Mouse (Mus musculus): ENCODE results near the gene Lgals4.

The Lgals4 gene

GRCm38 (mm10) chr7:28808221-28808941 is 25.3 kb upstream of the Lgals4 start, which contains the start of gene Hnrnpl:
Gene Hnrnpl (plus strand): TSS chr7:28808541.
- DNase-seq (ENCODE audit: low spot score in 2 of 2) = no peak

- peak; percentile 95 for DNase-seq (ENCODE audit: low spot score in 2 of 2)
These were observed 24.7 kb upstream of the Lgals4 start for GRCm38 (mm10) chr7:28808957-28809393.

DNA sequence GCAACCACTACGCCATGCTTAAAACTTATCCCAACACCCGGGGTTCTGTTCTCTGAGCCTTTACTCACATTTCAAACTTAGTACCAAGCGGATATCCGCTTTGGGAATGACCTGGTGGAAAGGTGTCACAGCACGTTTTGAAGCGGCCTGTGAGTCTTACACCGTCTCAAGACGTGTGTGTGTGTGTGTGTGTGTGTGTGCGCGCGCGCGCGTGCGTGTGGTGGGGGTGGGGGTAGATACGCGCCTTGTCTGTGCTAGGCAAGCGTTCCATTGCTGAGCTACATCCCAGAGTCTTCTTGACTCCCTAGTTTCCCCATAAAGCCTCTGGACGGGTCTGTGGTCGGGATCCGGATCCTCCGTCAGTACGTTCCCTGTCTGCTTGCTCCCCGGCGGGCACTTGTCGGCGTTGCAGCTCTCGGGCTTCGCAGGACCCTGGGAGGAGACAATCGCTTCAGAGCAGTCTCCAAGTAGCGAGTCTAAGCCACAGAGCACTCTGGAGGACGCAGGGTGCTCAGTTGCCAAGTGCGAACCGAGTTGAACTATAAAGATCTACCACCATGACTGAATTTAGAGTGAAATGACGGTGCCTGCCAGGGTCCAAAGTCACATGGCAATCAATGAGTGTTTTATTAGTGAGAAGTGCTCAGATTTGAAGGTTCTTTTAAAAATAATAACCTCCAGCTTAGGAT is 24.1 kb upstream of the Lgals4 start:
- peak in 1 of 2 experiments; percentile 61 for DNase-seq (ENCODE audit: low spot score in 2 of 2)

DNA sequence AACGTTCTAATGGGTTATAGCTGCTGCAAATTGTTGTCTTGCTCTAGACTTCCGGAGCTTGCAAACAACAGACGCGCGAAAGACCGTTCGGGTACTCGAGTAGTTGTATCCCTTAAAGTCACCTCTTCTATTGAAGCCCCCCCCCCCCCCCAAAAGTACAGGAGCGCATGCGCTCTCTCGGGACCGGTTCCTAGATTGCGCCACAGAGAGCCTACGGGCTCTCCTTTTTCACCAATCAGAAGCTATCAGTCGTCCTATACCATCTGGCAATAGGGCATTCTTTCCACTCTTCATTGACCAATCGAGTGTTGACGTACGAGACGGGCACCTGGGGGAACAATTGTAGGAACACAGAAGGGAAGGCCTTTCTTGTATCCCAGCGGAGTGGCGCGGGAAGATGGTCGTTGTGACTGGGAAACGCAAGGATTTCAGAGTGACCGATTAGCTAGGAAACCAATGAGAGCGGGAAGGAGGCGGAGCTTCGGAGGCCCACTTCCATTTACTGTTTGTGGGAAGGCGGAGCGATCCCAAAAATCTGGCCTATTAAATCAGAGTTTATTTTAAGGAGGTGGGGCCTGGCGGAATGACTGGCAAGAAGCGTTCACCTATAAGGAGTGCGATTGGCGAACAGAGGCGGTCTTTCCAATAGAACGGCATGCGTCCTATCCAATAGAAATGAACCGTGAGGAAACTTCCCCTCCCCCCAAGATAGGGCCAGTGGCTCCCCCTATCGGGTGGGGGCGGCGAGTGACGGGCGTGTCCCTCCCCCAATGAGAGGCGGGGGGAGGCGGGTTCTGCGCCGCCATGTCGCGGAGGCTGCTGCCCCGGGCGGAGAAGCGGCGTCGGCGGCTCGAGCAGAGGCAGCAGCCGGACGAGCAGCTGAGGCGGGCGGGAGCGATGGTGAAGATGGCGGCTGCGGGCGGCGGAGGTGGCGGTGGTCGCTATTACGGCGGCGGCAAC is 23.3 kb upstream of the Lgals4 start:
- DNase-seq (ENCODE audit: low spot score in 2 of 2) = peak; percentile 98 to 99

- DNase-seq (ENCODE audit: low spot score in 2 of 2) = peak; percentile 88 to 91
These were observed 22.4 kb upstream of the Lgals4 start for GRCm38 (mm10) chr7:28811228-28811627.

DNA sequence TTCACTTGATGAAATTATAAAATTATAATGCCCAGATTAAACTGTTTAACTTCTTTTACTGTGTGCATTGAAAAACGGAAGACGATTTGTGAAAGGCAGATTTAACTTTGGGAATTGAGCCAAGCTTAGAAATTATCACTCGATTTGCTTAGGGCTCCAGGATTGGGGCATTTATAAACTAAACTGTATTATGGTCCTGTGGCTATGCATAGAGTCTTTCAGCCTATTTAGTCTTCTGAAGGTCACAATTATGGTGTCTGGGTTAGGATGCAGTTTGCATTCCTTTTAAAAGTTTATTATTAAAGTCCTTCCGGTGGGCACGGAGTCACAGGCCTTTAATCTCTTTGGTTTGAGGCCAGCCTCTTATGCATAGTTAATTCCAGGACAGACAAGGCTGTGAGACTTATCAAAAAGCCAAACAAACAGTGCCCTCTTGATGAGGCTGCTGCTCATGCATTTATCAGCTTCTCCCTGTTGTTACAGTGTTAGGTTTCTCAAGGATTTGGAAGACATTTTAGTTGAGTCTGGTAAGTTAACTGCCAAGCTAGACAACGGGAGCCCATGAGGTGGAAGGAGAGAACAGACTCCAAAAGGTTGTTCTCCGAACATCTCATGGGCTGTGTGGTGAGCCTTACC is 21.9 kb upstream of the Lgals4 start:
- DNase-seq (ENCODE audit: low spot score in 2 of 2) = no peak

- DNase-seq (ENCODE audit: low spot score in 2 of 2) = no peak
These were observed 21.2 kb upstream of the Lgals4 start for GRCm38 (mm10) chr7:28812436-28812835.

GRCm38 (mm10) chr7:28812949-28813348 is 20.7 kb upstream of the Lgals4 start:
- DNase-seq (ENCODE audit: low spot score in 2 of 2) = no peak

- DNase-seq (ENCODE audit: low spot score in 2 of 2) = no peak
These were observed 19.2 kb upstream of the Lgals4 start for GRCm38 (mm10) chr7:28814306-28815034.

- no peak for DNase-seq (ENCODE audit: low spot score in 2 of 2)
These were observed 18.4 kb upstream of the Lgals4 start for GRCm38 (mm10) chr7:28815230-28815629.

- no peak for DNase-seq (ENCODE audit: low spot score in 2 of 2)
These were observed 17.5 kb upstream of the Lgals4 start for GRCm38 (mm10) chr7:28816201-28816600.

- DNase-seq (ENCODE audit: low spot score in 2 of 2) = no peak
These were observed 16.7 kb upstream of the Lgals4 start for GRCm38 (mm10) chr7:28816920-28817319.

- no peak for DNase-seq (ENCODE audit: low spot score in 2 of 2)
These were observed 16.1 kb upstream of the Lgals4 start for GRCm38 (mm10) chr7:28817524-28817923.

GRCm38 (mm10) chr7:28817957-28818356 is 15.7 kb upstream of the Lgals4 start:
- DNase-seq (ENCODE audit: low spot score in 2 of 2) = no peak

DNA sequence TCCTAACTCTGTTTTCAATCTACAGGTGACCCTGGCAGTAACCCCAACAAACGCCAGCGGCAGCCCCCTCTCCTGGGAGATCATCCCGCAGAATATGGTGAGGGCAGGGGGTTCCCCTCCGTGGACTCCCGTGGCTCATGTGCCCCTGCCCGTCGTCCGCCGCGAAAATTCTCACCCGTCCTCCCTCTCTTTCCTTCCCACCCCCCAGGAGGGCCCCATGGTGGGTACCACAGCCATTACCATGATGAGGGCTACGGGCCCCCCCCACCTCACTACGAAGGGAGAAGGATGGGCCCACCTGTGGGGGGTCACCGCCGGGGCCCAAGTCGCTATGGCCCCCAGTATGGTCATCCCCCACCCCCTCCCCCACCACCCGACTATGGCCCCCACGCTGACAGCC is 15.2 kb upstream of the Lgals4 start:
- DNase-seq (ENCODE audit: low spot score in 2 of 2) = no peak

- no peak for DNase-seq (ENCODE audit: low spot score in 2 of 2)
These were observed 14.7 kb upstream of the Lgals4 start for GRCm38 (mm10) chr7:28818861-28819452.

DNA sequence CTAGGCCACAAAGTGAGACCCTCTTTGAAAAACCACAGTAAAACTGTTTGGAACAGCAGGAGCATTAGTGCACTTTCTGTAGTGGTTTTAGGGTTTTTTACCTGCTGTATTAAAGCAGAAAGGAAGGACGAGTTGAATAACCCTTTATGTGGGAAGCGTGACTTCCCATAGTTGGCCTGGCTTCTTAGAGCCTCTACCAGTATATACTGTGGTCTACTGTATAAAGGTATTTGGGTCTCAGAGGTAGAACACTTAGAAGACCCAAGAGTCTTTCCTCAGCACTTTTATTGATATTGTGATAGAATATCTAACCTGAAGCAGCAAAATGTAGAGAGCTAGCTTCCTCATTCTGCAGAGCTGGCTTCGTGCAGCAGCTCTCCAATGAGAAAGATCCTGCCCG is 14.1 kb upstream of the Lgals4 start:
- no peak for DNase-seq (ENCODE audit: low spot score in 2 of 2)

DNA sequence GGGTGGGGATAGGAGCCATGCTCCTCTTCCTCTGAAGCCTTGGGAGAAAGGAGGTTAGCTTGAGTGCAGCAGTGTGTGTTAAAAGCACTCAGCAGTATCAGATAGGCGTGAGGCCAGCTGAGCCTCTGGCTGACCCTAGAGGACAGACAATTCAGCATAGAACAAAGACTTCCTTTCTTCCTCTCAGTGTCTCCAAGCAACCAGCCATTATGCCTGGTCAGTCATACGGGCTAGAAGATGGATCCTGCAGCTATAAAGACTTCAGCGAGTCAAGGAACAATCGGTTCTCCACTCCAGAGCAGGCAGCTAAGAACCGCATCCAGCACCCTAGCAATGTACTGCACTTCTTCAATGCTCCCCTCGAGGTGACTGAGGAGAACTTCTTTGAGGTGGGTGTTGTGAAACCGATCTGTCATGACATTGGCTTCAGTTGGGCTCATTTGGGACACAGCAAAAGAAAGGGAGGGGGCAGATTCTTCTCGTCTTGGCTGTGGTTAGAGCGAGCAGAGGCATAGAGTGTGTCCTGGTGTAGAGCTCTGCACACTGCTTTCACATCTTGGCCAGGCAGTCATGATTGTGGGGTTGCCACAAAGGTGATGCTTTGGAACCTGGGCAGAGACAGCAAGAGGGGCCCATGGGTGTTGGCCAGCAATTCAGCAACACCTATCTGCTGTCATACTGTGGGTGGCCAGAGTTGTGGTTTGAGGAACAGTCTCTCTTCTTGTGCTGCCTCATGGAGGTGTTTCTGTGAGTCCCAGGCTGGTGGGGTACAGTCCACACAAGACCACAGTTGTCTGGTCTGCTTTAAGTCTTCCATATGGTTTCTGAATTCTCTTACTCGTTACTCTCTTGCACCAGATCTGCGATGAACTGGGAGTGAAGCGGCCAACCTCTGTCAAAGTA is 13.0 kb upstream of the Lgals4 start:
- no peak for DNase-seq (ENCODE audit: low spot score in 2 of 2)

- peak; percentile 57 for DNase-seq (ENCODE audit: low spot score in 2 of 2)
These were observed 12.3 kb upstream of the Lgals4 start for GRCm38 (mm10) chr7:28821261-28821831.

Data from frontal cortex, postnatal 36 days (tissue).